8 mouse cellular contexts compared by ENCODE assay signal in the genomic region with DNA sequence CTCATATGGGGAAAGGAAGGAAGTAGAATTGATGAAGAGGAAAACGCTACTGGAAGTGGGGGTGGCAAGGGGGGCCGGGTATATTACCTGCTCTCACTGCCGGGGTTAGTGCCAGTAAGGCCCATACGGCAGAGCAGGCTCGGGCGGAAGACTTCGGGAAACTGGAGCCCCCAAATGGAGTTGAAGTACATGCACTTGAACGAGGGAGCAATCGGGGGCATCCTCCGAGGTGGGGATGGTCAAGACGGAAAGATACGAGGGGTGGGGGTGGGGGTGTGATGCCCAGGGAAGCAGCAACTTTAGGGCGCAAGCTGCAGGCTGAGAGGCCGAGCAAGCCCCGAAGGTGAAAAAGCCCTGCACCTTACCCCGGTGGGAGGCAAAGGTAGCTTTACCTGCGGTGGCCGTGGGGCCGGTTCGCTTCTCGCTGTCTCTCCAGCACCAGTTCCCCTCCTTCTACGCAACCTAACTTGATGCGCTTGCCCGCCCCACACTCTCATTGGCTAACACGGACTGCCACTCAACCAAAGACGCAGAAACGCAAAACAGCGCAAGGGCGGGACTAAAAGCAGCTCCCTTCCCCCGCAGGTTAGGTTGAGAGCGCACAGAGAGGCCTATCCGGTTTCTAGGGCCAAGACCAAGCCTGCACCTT. TPM values are rescaled to one million over a fixed set of nuclear protein-coding genes. Genes with fewer than 3 reads are reported as not detected.
DNase-seq lines count a peak whose midpoint lies in the region; ATAC-seq lines count a peak whose summit lies in the region.

No protein-coding gene starts in this region.

- no peaks in the 10 kb centered on the region for H3K27me3 ChIP-seq in intestine, embryonic 14.5 days (replicated peaks; ENCODE audit: control insufficient read depth, insufficient read depth, low read length)

- peak; percentile 98 for ATAC-seq in intestine, embryonic 14.5 days (replicated peaks; ENCODE audit: low FRiP score, low TSS enrichment, low read depth)

- 0 out of 2 replicates have a peak, but pooled peaks cover 3% of the 10 kb centered on the region for H3K4me1 ChIP-seq in intestine, embryonic 14.5 days (replicated peaks; ENCODE audit: control insufficient read depth, insufficient read depth, low read length)

- peak overlapping the region; percentile 54 for H3K4me3 ChIP-seq in intestine, embryonic 14.5 days (ENCODE audit: low read depth, low read length)

- peak overlapping the region; percentile 6; the same call in 1 of the 2 replicates for H3K27ac ChIP-seq in intestine, embryonic 14.5 days (ENCODE audit: low read depth)

- intact Hi-C loops in left cerebral cortex, postnatal 14 days (cut with DNase I), result no loop called here

- H3K9me3 ChIP-seq in intestine, embryonic 14.5 days (ENCODE audit: control insufficient read depth, low read length), result no peaks in the 10 kb centered on the region

- H3K36me3 ChIP-seq in intestine, embryonic 14.5 days (ENCODE audit: control insufficient read depth, insufficient read depth, low read length), result peaks cover 7% of the 10 kb centered on the region; the same call in 1 of the 2 replicates

- WGBS in intestine, embryonic 14.5 days, result under 1% methylated on average over 32 of the region's 32 CpGs

- peak; percentile 98 for DNase-seq in adrenal gland, adult 18-20 months (ENCODE audit: low spot score in 2 of 2)
- peak; percentile 100 for DNase-seq in embryo, embryonic 11 days
- DNase-seq in gastrocnemius, postnatal 25 days, result peak; percentile 98
- peak; percentile 99 for DNase-seq in intestine, embryonic 14.5 days (ENCODE audit: low spot score)
- peak; percentile 99 for DNase-seq in left cerebral cortex, postnatal 14 days (ENCODE audit: low spot score in 2 of 2)
- peak; percentile 98 for DNase-seq in mesoderm, embryonic 11.5 days (ENCODE audit: low read depth, low spot score)
- DNase-seq in right cerebral cortex, postnatal 36 days (ENCODE audit: low spot score in 2 of 2), result peak; percentile 96 to 98
- peak; percentile 99 for DNase-seq in yolk sac, embryonic 10.5 days (ENCODE audit: low spot score)

- H3K4me2 ChIP-seq in intestine, embryonic 14.5 days (ENCODE audit: low read length), result peak overlapping the region; percentile 49

- H3K9ac ChIP-seq in intestine, embryonic 14.5 days (ENCODE audit: low read length), result peak overlapping the region; percentile 53

RNA-seq across cellular contexts. Expression of a gene that starts 13.4 kb away (rescaled TPM):
- total RNA-seq in adrenal gland, adult 18-20 months (2021), result 10 to 100 TPM; 69.1 to 80.0 TPM
- total RNA-seq in gastrocnemius, postnatal 25 days (2021), result 10 to 100 TPM; 31.1 to 33.9 TPM
- polyA plus RNA-seq in intestine, embryonic 14.5 days (2014; fragmentation: Nextera tagmentation; extraction: Ambion mirVana), result 47.4 and 50.6 TPM in 2 replicates
- total RNA-seq in left cerebral cortex, postnatal 14 days (2021), result 100 to 1,000 TPM; 107 to 111 TPM

RNA-seq across cellular contexts. Expression of a gene that starts 34.8 kb away (rescaled TPM):
- total RNA-seq in adrenal gland, adult 18-20 months (2021), result 10 to 100 TPM; 64.5 to 66.0 TPM
- total RNA-seq in gastrocnemius, postnatal 25 days (2021), result 10 to 100 TPM; 35.8 to 41.6 TPM
- 34.3 and 44.9 TPM in 2 replicates for polyA plus RNA-seq in intestine, embryonic 14.5 days (2014; fragmentation: Nextera tagmentation; extraction: Ambion mirVana)
- 10 to 100 TPM; 61.4 to 62.6 TPM for total RNA-seq in left cerebral cortex, postnatal 14 days (2021)

RNA-seq across cellular contexts. Expression of a gene that starts 35.2 kb away (rescaled TPM):
- total RNA-seq in adrenal gland, adult 18-20 months (2021), result 10 to 100 TPM; 31.4 to 37.6 TPM
- total RNA-seq in gastrocnemius, postnatal 25 days (2021), result 1 to 10 TPM; 2.3 to 3.5 TPM
- polyA plus RNA-seq in intestine, embryonic 14.5 days (2014; fragmentation: Nextera tagmentation; extraction: Ambion mirVana), result 21.0 and 22.1 TPM in 2 replicates
- total RNA-seq in left cerebral cortex, postnatal 14 days (2021), result 10 to 100 TPM; 34.7 to 35.3 TPM

RNA-seq across cellular contexts. Expression of a gene that starts 46.9 kb away (rescaled TPM):
- total RNA-seq in adrenal gland, adult 18-20 months (2021), result 10 to 100 TPM; 51.5 to 53.1 TPM
- 10 to 100 TPM; 11.7 to 11.9 TPM for total RNA-seq in gastrocnemius, postnatal 25 days (2021)
- 68.9 and 73.5 TPM in 2 replicates for polyA plus RNA-seq in intestine, embryonic 14.5 days (2014; fragmentation: Nextera tagmentation; extraction: Ambion mirVana)
- 10 to 100 TPM; 44.7 to 45.6 TPM for total RNA-seq in left cerebral cortex, postnatal 14 days (2021)

Comparison
In these comparisons a context has a peak if more than half of its experiments do, and no peak if none do; other contexts are left out.
1. Peak in every context shown above with its lines: DNase-seq, ATAC-seq, H3K4me3 ChIP-seq and H3K27ac ChIP-seq.
2. RNA of a gene that starts 35.2 kb away (total RNA-seq): 31.4 to 37.6 TPM in adrenal gland, adult 18-20 months and 34.7 to 35.3 TPM in left cerebral cortex, postnatal 14 days; 2.3 to 3.5 TPM in gastrocnemius, postnatal 25 days; every median in the first group is over 4 times any median in the second.